Mouse (Mus musculus) cerebellum, adult 11-12 months (tissue): ENCODE results near the gene Mlh3.

Source experiments
- DNase-seq: peaks from one replicate; pipeline ENCODE4 v3.0.0; 2022

The Mlh3 gene

DNA sequence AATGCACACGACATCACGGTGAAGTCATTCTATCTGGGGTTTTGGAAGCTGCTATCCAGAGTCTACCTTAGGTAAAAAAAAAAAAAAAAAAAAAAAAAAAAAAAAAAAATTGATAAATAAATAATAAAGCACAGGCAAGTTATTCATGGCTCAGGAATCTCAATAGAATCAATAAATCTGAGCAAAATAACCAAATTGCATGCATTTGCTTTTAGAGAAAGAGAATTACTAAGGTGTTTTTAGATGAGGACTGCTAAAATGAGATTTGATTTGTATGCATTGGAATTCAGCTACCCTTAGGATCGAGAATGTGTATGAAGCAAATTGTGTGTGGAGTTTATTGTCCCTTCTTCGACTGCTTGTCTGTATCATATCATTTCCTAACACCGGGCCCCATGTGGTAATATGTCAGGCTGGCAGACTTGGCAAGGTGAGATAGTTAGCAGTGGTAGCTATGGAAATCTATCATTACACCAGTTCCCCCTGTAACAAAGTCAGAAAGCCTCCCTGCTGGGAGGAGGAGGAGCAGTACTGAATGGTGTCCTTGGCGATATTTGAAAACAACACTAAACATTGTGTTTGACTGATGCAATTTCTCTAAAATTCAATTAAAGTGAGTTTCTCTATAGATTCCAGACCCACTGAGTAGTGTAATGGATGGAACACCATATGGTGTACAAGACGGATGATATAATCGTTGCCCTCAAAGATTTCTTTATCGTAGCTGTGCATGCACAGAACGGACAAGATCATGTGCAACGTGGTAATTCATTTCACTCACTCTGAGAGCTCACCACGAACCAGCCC lies 10.6 kb upstream of the Mlh3 start:
- DNase-seq: peak; percentile 27

DNA sequence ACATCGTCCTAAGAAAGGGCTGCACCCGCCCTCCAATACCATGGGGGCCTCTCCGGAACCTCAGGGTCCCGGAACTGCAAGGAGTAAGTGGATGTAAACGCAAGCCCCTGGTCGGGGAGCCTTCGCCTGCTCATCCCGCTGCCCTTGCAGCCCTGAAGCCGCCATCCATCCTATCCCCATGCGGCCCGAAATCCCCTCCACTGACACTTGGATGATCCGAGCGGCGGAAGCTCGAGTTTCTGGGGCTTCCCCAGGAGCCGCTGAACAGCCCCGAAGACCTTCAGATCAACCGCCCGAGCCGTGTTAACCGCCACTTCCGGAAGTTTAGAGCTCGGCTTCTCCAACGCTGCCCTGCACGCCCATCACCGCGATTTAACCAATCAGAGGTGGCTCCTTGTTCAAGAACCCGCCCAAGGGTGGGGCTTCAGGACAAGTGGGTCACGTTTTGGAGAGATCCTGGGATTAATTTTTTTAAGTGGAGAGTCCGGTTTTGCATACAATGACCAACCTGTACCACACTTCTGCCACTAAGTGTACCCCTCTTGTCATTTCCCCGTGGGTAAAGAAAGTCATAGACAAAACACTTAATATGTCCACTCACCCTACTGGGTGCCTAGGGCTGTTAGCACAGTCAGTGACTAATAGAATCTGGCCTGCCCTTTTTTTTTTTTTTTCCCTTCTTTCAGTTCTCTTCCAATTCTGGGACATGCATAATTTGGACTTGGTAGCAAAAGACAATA lies 9.9 kb upstream of the Mlh3 start:
- peak; percentile 98 for DNase-seq

DNA sequence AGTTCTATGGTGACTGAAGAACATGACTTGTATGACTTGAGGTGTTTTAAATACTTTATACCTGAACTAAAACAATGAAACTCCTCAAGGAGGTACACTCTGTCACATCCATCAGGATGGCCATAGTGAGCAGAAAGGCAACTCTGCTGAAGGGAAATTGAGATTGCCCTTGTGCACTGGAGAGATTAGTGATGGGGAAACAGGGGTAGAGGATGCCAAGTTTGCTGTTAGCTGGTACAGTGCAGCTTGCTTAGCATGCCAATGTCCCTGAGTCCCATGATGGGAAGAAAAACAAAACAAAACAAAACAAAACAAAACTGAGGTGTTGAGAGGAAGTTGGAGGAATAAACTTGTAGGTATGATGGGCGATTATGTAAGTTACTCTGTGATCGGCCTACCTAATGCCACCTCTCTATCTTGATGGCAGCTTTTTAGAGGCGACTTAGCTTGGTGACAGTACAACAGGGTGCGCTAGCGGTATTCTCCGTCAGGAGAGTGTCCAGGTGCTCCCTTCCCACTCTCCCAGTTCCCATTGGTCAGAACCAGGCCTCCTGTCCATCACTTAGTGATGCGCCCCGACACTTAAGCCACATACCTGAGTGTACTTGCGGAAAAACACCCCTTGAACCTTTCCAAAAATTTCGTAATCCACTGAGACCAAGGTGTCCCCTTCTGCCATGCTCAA lies 9.1 kb upstream of the Mlh3 start:
- DNase-seq: peak; percentile 60

GRCm38 (mm10) chr12:85278919-85279318 lies 8.5 kb upstream of the Mlh3 start:
- no peak for DNase-seq

DNA sequence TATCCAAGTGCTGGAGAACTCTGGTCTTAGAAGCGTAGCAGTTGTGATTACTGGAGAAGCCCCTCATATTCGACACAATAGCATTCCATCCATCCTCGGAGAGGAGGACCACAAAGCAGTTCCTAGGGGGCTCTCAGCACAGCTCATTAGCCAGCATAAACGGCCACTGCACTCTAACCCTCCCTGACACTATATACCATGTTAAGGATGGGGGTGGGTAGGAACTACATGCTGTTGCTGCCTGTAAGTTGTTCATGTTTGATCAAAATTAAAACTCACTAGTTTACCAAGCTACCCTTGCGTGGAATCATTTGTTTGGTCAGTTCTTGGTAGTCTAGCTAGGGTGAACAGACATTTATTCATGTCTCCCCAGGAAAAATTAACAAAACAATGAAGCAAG lies 5.9 kb upstream of the Mlh3 start:
- no peak for DNase-seq

- no peak for DNase-seq
Observed at GRCm38 (mm10) chr12:85273508-85273907, 3.1 kb upstream of the Mlh3 start.

- no peak for DNase-seq
Observed at GRCm38 (mm10) chr12:85271843-85272206, 1.4 kb upstream of the Mlh3 start.

- DNase-seq: no peak
Observed at GRCm38 (mm10) chr12:85271132-85271842, 888 bp upstream of the Mlh3 start.

DNA sequence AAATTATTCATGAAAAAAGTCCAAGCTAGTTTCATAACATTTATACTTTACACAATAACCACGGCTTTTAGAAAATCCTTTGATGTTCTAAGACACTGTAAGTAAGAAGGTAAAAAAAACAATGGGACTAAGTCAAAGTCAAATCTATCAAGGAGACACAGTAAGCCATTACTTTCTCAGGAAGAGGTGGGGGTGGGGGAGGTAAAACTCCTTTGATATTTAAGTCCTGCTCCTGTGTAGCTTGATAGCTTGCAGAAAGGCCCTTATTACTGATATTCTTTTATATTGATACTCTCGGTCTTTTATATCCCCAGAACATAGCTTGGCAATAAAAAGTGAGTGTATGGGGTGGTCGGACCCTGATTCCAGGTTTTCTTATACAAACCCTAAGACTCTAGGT lies 578 bp downstream of the Mlh3 start:
- DNase-seq: no peak

- DNase-seq: no peak
Observed at GRCm38 (mm10) chr12:85266248-85266647, 4.2 kb downstream of the Mlh3 start.

DNA sequence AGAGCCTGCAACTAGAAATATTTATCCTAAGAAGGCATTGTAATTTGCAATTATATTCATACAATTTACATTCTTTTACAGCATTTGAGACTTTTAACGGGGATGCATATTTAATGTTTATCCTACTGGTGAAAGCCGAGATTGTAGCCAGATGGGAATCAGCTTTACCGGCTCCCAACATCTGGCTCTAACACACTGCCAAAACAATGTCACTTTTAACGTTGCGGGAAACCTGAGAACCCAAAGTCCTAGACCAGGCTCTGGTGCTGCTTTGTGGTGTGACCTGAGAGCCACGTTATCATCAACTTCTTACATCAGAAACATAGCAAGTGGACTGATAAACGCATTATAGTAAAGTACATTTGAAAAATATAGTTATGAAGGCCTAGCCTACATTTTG lies 5.5 kb downstream of the Mlh3 start:
- no peak for DNase-seq

DNA sequence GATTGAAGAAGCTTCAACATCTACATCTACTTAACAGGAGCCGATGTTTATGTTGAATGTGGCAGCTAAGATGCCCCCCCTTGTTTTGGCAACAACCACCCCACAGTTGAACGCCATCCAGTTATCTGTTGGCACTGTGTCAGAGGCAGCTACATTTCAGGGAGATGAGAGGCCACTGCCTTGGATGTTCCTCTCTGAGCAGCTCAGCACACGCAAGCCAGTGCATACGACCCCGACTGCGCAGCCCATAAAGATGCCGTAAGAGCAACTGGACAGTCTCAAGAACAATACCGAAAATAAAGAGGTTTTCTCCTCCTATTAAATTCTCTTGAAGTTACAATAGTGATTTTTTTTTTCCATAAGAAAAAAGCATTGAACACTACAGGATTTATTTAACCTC lies 5.9 kb downstream of the Mlh3 start:
- peak; percentile 26 for DNase-seq

DNA sequence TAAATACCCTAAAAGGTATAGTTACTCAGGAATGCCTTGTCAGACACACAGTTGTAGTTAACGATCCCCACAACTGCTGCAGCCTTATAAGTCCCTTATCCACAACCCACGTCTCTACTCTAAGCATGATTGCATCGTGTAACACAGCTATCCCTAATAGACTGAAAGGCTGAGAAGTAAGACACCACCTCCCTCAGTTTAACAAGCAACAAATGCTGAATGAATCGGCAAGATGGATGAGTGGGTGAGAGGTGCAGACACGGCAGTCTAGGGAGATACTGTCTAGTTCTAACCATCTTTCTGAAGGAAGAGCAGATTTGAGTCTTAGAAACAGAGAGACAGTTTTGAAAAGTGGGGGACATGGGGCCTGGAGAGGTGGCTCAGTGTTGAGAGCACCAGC lies 7.2 kb downstream of the Mlh3 start:
- no peak for DNase-seq

DNA sequence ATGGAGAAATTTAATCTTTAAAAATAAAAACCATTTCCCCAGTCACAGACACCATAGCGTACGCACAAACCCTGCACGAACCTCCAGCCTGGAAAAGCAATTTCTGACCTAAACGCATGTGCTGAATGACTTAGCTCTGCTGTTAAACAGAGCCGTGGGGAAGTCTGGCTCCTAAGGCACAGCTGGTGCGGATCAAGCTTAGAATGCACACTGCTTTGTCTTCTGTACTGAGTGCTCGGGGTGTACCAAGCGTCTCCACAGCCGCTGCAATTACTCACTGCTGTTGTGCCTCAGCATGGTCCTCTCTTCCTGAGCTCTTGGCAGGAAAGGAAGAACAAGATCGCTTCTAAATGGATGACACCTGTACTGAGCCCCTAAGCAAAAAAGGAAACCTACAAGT lies 7.9 kb downstream of the Mlh3 start:
- DNase-seq: no peak

DNA sequence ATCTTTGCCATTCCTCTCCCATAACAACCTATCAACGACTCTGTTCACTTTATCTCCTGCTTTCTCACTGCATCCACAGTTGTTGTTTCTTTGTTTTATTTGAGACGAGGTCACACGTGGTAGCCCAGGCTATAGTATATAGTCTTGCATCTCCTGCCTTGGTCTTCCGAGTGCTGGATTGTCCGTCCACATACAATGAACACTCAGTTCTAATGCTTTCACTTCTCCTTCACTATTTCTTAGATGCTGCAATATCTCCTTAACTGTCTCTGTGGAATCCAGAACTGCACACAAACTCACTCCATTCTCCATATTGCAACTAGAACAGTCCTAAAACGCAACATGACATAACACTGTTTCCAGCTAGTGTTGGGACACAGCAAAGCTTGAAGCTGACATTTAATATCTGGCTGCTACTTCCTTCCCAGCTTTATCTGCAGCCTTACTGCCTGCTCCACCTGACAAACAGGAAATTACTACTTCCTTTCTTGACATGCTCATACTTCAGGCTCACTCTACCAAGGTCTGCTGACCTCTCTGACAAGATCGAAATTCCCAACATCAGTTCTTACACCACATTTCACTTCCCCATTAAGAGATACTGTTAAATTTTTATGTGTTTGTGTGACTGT lies 13.3 kb downstream of the Mlh3 start:
- no peak for DNase-seq

DNA sequence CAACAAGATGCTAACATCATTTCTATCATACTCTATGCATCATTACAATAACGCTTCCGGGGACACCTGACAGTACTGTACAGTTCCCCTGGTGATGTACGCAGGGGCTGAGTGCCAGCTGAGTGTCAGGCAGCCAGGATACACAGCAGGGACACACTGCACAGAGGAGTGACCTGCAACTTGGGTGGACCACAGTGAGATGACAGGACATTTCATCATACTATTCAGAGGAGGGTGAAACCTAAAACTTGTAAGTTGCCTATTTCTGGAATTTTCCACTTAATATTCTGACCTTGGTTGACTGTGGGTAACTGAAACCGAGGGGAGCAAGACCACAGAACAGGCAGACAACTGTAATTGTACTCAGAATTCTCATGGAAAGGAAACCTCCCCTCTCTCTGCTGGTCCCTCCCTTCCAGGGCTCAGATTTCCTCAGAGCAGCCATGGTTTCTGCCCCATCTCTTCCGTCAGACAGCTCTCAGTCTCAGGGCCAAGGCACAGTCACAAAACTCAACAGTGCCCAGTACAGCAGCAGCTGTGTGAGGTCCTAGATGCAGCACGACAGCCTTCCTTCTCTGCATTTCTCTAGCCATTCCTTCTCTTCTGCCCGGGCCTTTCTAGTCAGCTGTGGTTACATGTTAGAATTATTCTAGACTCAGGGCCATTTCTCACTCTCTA lies 14.2 kb downstream of the Mlh3 start:
- DNase-seq: no peak

DNA sequence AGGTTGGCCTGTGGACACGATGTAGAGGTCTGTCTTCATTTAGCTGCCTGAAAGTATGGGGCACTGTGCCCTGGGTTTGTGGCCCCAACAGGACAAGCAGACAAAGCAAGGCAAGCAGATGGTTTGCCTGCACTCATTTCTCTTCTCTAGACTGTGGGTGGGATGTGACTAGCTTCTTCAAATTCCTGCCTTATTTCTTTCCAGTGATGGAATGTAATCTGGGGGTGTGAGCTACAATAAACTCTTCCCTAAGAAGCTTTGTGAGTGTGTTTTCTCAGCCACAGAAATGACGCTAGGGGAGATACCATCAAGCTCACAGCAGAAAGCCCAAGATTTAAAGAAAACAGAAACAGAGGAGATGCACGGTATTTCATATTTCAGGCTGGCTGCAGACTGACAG lies 18.3 kb downstream of the Mlh3 start:
- DNase-seq: no peak

GRCm38 (mm10) chr12:85237553-85237952 lies 32.8 kb downstream of the Mlh3 start:
- DNase-seq: no peak

DNA sequence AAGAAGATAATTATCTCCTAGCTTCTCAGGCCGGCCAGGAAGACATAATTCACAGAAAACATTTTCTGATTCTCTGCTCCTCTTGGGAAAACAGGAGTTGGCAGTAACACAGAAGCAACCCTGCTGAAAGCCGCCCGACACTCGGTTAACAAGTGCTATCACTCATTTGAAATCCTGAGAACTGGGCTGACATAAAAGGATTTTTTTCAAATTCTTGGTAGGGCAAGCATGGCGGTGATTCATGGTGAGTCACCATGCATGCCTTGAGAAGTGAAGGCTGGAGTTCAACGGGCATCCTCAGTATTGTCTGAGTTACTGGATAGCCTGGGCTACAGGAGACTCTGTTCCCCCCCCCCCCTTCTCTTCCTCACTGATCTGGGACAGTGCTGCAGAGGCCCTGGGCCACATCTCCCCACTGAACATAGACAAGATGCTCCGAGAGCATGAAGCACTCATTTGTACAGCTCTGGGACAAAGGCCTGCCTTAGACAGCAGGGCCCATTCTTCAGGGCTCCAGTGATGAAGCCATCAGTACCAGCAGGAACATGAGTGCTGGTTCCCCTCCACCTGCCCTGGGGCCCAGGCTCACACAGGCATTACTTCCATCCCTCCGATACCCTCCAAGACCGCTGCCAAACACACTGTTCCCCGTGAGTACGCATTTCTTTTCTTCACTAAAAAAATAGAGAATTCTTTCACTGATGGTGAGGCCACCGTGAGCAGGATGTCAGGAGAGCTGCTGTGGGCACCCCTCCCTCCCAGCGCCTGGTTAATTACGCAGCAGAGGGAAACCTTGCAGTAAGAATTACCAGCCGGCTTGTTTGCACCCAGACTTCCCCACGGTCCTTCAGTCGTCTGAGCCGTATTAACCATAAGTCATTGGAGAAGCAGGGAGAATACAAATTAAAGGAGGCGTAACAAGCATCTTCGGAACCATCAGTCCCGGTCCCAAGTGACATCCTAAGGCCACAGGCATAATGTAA lies 36.7 kb downstream of the Mlh3 start:
- no peak for DNase-seq

DNA sequence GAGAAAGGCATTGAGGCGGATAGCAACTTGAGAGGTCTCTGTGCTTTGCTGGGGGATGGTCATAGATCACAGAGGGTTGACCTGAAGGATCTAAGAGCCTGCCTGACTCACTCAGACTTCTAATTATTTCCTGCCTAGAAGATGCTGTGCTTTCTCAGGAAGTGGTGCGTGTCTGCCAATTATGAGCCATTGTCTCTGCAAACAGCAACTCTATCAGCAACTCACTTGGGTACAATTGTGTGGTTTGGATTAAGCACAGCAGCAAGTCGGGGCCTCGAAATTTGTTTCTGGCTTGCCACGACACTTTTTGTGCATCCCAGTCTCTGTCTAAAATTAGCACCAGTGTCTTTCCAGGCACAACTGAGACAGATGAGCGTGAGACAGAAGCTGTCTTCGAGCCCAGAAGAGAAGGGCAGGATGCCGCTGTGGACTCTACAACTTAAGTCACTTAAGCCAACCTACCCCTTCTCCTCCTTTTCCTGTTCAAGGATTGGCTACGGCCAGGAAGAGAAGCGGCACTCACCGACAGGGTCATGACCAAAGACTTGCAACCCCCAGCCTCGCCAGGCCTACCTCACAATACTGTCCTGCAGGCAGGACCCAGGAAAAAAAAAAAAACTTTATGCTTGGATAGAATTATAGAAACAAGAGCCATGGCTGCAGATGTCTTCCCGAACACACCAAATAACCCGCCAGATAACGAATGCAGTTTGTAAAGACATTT lies 42.4 kb downstream of the Mlh3 start:
- DNase-seq: no peak
